Mouse (Mus musculus): ENCODE data around the gene Adh7.

Adh7 gene

GRCm38 (mm10) chr3:138217631-138218264 is at the start of gene Adh7:
Gene Adh7 (plus strand): TSS chr3:138217760.
- DNase-seq (ENCODE audit: low spot score in 2 of 2): no peak

- no peak for DNase-seq (ENCODE audit: low spot score in 2 of 2)
These were observed 44.3 kb upstream of the Adh7 start for GRCm38 (mm10) chr3:138173291-138173690.

- DNase-seq (ENCODE audit: low spot score in 2 of 2): no peak
These were observed 42.0 kb upstream of the Adh7 start for GRCm38 (mm10) chr3:138175551-138175950.

- no peak for DNase-seq (ENCODE audit: low spot score in 2 of 2)
These were observed 35.5 kb upstream of the Adh7 start for GRCm38 (mm10) chr3:138182019-138182418.

GRCm38 (mm10) chr3:138183371-138183770 is 34.2 kb upstream of the Adh7 start:
- DNase-seq (ENCODE audit: low spot score in 2 of 2): no peak

GRCm38 (mm10) chr3:138185290-138185689 is 32.3 kb upstream of the Adh7 start:
- no peak for DNase-seq (ENCODE audit: low spot score in 2 of 2)

GRCm38 (mm10) chr3:138185995-138186930 is 31.3 kb upstream of the Adh7 start:
- no peak for DNase-seq (ENCODE audit: low spot score in 2 of 2)

- no peak for DNase-seq (ENCODE audit: low spot score in 2 of 2)
These were observed 25.3 kb upstream of the Adh7 start for GRCm38 (mm10) chr3:138192260-138192659.

GRCm38 (mm10) chr3:138193683-138194302 is 23.8 kb upstream of the Adh7 start, which contains the start of gene 4930579F01Rik:
Gene 4930579F01Rik (minus strand): TSS chr3:138193825.
- no peak for DNase-seq (ENCODE audit: low spot score in 2 of 2)

- no peak for DNase-seq (ENCODE audit: low spot score in 2 of 2)
These were observed 20.5 kb upstream of the Adh7 start for GRCm38 (mm10) chr3:138197093-138197492.

GRCm38 (mm10) chr3:138197556-138197955 is 20.0 kb upstream of the Adh7 start:
- DNase-seq (ENCODE audit: low spot score in 2 of 2): no peak

GRCm38 (mm10) chr3:138197973-138198721 is 19.4 kb upstream of the Adh7 start:
- DNase-seq (ENCODE audit: low spot score in 2 of 2): peak; percentile 71 to 92

- no peak for DNase-seq (ENCODE audit: low spot score in 2 of 2)
These were observed 18.9 kb upstream of the Adh7 start for GRCm38 (mm10) chr3:138198722-138199068.

GRCm38 (mm10) chr3:138208821-138209220 is 8.7 kb upstream of the Adh7 start:
- no peak for DNase-seq (ENCODE audit: low spot score in 2 of 2)

- no peak for DNase-seq (ENCODE audit: low spot score in 2 of 2)
These were observed 7.0 kb upstream of the Adh7 start for GRCm38 (mm10) chr3:138210432-138211075.

- no peak for DNase-seq (ENCODE audit: low spot score in 2 of 2)
These were observed 5.1 kb upstream of the Adh7 start for GRCm38 (mm10) chr3:138212431-138212951.

- no peak for DNase-seq (ENCODE audit: low spot score in 2 of 2)
These were observed 2.1 kb upstream of the Adh7 start for GRCm38 (mm10) chr3:138215395-138215989.

GRCm38 (mm10) chr3:138216091-138216490 is 1.5 kb upstream of the Adh7 start:
- no peak for DNase-seq (ENCODE audit: low spot score in 2 of 2)

- DNase-seq (ENCODE audit: low spot score in 2 of 2): no peak
These were observed 3.6 kb downstream of the Adh7 start for GRCm38 (mm10) chr3:138221116-138221515.

GRCm38 (mm10) chr3:138222511-138222910 is 5.0 kb downstream of the Adh7 start:
- no peak for DNase-seq (ENCODE audit: low spot score in 2 of 2)

GRCm38 (mm10) chr3:138222952-138223351 is 5.4 kb downstream of the Adh7 start:
- no peak for DNase-seq (ENCODE audit: low spot score in 2 of 2)
